Mouse (Mus musculus): ENCODE measurements at regions not wholly inside any gene's neighbourhood (a gene's known extent, or its start where the extent isn't known, plus 50 kb on each side); places are given as distances from the start of the nearest gene placed in this dataset.
A peak's percentile ranks its signal among the peaks of the same experiment; 100 is the strongest.

GRCm38 (mm10) chr4:114665684-114666083 is 155.8 kb upstream of the Gm12830 start:
- DNase-seq (ENCODE audit: low spot score in 2 of 2): peak; percentile 72 to 81
- intact Hi-C loops (cut with DNase I): loop anchor here (5.0 kb wide), 2 partner anchors 247 to 282 kb away; no protein-coding TSS in a partner anchor

DNA sequence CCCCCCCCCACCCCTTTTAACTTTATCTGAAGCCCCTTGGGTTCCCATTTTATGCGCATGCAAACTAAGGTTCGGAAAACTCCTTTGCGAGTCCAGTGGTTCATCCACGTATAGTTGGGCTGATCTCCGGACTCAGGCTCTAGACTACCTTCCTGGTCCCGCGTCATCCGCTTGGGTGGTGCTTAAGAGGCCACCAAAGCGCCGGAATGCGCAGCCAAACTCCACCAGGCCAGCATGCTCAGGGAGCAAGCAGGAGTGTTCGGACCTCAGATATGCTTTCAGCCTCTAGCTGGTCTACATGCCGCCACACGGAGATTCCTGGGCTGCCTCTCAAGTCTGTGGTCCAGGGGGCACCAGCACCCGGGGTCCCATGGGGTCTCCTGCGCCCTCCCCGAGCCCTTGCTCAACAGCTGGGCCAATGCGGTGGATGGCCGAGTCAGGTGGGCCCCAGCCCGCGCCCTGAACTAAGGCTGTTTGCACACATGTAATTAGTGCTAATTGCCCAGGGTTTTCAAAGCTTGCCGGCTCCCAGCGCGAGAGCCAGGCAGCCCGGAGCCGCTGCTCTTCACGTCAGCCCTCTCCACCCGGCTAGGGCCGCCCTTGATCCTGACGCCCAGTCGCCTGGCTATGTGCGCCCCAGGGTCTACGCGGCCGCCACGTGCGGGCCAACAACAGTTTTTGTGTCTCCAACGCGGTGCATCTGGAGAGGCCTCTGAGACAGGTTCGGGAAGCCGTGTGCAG is 155.1 kb upstream of the Gm12830 start:
- no peak for DNase-seq (ENCODE audit: low spot score in 2 of 2)
- intact Hi-C loops (cut with DNase I): loop anchor here (5.0 kb wide), 2 partner anchors 246 to 281 kb away; no protein-coding TSS in a partner anchor

DNA sequence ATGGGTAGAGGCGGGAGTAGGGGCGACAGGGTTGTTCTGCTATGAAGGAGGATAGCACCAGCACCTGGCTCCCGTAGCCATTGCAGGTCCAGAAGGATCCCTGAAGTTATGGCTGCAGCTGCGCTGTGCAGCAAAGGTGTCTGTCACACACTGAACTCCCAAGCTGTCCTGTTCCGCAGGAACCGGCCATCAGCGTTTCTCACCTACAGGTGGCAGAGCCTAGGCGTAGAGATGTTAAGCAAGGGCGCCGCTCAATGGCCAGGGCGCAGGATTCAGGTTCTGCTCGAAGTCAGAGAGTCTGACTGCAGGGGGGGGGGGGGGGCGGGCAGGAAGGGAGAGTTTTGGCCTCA is 154.6 kb upstream of the Gm12830 start:
- DNase-seq (ENCODE audit: low spot score in 2 of 2): no peak
- intact Hi-C loops (cut with DNase I): loop anchor here (5.0 kb wide), 2 partner anchors 245 to 280 kb away; no protein-coding TSS in a partner anchor

DNA sequence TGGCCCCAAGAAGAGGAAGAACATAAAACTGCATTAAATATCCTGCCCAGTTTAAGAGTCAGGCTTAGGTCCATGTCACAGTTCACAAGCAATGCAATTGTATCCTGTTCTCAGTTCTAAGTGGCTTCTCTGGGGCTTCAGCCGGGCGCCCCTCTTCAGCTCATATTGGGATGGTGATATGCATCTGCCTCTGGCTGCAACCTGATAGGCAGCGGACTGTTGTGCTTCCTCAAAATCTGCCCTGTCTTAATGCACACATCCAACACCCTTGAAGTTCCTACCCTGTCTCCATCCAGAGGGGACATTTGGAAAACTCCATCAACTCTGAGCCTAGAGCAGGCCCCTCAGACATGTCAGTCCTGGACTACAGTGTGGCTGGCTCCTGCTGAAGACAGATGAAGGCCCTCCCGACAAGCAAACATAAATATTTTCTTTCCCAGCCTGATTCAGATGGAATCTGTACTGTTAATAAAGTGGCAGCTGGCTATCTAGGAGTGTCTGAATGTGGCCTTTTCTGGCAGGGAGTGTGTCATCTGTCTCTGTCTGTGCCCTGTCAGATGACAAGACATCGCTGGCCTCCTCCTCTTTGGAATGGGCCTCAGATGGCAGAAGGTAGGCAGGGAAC is 149.3 kb upstream of the Gm12830 start:
- intact Hi-C loops (cut with DNase I): no loop called here
- no peak for DNase-seq (ENCODE audit: low spot score in 2 of 2)

DNA sequence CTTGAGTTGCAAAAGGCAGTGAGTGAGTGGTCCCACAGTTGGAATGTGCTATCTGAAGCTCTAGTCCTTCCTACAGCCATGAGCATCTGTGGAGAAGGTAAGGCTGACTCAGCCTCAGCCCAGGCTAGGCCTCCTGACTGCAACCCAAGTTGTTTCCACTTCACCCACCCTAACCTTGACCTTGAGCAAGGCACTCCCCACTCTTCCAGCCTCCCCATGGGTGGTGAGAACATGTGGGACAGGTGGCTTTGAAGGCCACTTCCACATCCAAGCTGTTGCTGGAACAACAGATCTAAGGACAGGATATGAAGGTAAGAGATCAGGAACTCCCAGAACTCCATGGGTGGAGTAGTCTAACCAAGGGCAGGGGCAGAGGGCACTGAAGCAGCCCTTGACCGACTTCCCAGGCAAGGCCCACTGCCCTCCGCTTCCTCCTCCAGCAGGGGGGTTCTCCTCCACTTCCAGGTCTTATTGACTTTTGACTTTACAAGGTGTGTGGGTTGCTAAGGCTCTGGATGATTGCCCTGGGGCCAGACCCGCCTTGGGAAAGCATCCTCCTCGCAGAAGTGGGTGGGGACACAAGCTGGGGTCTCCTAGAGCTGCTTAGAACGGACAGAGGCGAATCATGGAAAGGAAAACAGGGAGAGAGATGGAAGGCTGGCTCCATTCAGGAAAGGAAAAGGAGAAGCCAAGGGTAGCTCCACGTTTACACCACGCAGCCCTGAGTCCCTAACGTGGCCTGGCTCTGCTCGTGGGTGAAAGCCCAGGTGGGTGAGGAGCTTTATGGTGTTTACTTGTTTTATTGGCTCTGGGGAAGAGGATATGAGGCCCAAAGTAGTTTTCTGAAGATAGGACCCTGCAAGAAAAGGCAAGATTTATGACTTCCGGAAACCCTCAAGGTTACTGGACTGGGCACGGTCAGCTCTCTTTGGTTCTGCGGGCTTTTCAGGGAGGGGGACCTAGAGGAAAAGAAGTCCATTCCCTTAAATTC is 144.3 kb upstream of the Gm12830 start:
- intact Hi-C loops (cut with DNase I): no loop called here
- DNase-seq (ENCODE audit: low spot score in 2 of 2): no peak

- peak in 1 of 2 experiments; percentile 9 for DNase-seq (ENCODE audit: low spot score in 2 of 2)
- intact Hi-C loops (cut with DNase I): no loop called here
Measured at GRCm38 (mm10) chr4:114678053-114678941, 143.2 kb upstream of the Gm12830 start.

DNA sequence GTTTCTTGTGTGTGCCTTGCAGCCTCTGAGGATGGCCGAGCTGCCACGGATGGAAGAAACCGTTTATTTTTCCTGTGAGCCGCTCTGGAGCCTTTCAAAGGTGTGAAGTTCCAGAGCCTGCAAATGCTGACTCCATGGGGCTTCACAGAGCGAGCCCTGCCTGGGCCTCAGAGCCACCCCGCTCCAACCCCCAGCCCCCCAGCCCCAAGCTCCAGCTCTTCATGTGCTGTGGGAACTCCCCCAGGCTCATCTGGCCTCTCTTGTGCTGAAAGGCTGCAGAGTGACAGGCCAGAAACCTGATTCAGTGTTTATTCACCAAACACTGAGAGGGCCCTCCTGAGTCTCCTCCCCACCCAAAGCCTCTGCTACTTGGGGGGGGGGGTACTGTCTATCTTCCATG is 141.2 kb upstream of the Gm12830 start:
- intact Hi-C loops (cut with DNase I): no loop called here
- no peak for DNase-seq (ENCODE audit: low spot score in 2 of 2)

DNA sequence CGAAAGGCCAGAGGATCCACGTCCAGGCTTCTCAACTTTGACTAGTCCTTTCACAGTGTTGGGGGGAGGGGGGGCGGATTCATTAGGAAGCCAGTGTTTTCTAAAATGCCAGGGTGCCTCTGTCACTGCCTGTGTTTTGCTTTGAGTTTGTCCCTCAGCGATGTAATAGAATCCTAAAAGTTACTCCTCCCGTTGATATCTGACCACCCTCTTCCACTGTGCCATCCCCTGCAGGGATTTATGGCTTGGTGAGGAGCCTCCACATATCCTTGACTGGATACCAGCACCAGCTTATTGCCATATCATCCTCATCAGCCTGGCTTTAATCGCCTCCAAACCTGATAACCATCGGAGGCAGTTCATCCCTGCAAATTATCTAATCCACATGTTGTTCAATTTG is 138.6 kb upstream of the Gm12830 start:
- no peak for DNase-seq (ENCODE audit: low spot score in 2 of 2)
- intact Hi-C loops (cut with DNase I): no loop called here

GRCm38 (mm10) chr4:114683696-114684095 is 137.8 kb upstream of the Gm12830 start:
- DNase-seq (ENCODE audit: low spot score in 2 of 2): no peak
- intact Hi-C loops (cut with DNase I): no loop called here

DNA sequence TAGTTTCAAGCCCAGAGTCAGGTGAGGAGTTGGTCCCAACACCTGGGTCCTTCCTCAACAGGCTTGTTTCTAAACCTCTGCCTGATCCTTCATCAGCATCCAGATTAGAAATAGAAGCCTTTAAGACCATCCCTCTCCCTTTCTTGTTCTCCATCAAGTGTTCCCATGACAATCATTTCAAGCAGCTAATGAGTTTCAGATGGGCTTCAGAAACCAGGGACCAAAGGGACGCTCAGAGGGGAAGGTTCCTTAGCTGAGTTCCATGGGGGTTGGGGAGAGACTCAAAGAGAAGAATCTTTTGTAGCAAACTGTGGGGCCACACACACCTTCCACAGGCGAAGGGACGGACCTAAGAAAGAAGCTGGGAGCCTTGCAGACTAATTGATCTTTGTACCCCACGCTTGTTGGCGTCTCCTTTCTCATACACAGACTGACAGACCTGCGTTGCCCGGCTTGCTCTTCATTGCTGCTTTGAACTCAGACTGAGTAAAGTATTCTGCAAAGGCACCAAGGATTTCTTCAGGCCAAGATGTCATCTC is 136.6 kb upstream of the Gm12830 start:
- intact Hi-C loops (cut with DNase I): no loop called here
- DNase-seq (ENCODE audit: low spot score in 2 of 2): no peak

DNA sequence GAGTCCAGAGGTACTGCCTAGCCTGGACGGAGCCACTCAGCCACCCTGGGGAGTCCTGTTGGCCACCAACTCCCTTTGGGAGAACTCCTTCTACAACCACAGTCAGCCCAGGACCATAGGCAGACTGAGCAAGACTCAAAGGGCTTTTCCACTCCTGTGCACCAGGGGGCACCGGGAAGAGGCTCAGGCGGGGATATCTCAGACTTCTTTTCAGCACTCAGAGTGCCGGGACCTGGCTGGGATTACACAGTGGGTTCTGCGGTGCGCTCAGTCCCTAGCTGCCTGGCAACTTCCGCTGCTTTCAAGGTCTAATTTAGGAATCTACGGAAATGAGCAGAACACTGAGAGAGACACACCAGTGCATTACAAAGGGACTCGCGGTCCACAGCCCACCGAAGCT is 136.1 kb upstream of the Gm12830 start:
- DNase-seq (ENCODE audit: low spot score in 2 of 2): no peak
- intact Hi-C loops (cut with DNase I): no loop called here

DNA sequence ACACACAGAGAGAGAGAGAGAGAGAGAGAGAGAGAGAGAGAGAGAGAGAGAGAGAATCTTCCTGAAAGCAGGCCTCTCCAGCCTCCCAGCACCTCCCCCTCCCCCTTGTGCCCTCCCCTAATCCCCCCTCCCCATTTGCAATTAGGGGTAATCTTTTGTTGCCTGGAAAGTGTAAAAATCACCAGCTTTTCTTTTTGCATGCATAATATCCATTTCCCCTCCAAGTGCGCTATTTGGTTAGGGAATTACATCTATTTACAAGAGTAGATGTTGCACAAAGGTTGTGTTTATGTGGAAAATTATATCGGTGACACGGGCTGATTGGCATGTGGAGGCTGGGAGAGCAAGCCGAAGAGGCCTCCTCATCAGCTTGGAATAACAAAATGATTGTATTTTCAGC is 135.4 kb upstream of the Gm12830 start:
- DNase-seq (ENCODE audit: low spot score in 2 of 2): no peak
- intact Hi-C loops (cut with DNase I): no loop called here

DNA sequence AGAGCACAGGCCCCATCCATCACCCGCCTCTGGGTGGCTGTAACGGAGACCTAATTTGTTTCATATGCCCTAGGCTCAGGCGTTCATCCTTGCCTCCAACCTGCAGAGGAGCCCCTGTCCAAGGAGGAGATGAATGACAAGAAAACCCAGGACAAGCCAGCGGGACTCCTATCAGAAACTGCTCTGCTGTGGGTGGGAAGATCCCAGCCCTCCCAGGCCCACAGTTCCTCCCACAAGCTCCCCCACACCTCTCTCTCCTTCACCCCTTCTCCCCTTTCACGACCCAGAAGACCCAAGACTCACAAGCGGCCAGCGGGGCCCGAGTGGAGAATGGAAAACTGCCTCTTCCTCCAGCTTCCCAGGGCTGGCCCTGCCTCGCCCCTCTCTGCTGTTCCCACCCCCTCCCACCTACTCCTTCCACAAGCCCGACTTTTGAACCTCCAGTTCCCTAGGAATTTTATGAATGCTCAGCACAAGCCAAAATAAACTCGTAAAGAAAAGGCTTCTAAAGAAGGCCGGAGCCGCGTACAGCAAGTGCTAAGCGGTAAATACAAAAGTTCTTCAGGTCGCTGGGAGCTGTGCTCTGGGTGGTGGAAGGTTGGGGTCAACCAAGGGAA is 133.1 kb upstream of the Gm12830 start:
- no peak for DNase-seq (ENCODE audit: low spot score in 2 of 2)
- intact Hi-C loops (cut with DNase I): no loop called here

DNA sequence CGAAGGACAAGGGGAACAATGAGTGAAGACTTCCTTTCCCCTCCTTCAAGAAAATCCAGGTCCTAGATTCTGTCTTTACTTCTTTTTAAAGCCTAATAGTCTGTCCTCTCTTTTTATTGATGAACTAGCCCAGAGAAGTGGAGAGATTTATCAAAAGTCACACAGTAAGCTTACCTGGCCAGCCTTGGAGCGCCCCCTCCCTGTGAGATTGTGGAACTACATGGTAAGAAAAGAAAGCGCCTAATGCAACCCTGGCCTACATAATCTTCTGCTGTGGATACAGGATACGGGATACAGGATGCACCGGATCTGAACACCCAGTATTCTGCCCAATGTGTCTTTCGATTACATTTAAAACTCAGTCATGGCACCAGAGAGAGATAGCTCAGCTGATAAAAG is 132.6 kb upstream of the Gm12830 start:
- no peak for DNase-seq (ENCODE audit: low spot score in 2 of 2)
- intact Hi-C loops (cut with DNase I): no loop called here

DNA sequence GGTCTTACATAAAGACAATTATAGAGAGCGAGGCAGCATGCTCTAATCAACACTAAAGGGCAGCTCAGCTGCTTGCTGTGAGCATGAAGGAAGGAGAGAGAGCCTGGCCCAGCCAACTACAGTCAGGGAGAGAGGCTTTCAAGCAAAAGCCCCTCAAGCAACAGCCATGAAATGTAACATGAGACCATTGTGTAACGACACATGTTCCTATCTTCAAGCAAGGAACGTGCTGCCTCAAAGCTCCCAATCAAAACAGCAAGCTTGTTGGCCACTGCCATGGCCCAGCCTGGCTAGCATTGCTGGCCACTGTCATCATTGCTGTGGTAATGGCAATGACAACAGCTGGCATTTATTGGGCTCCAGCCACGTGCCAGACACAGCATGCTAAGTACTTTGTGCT is 115.9 kb upstream of the Gm12830 start:
- DNase-seq (ENCODE audit: low spot score in 2 of 2): no peak
- intact Hi-C loops (cut with DNase I): no loop called here

- no peak for DNase-seq (ENCODE audit: low spot score in 2 of 2)
- intact Hi-C loops (cut with DNase I): no loop called here
Measured at GRCm38 (mm10) chr4:114710182-114710909, 111.2 kb upstream of the Gm12830 start.

DNA sequence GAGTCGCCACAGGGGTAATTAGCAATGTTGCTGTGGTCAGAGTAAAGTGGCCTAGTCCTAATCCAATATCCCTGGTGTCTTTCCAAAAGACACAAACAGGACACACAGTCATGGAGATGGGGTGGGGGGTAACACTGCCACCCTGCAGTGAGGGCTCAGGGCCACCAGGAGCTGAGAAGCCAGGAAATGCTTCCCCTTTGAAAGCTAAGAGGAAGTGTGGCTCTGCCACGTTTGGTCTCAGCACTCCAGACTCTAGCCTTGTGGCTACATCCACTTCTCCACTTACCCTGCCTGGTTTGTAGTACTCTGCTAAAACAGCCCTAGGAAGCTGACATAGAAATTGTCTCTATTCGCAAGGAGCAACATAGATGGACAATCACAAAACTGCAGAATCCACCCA is 110.4 kb upstream of the Gm12830 start:
- intact Hi-C loops (cut with DNase I): no loop called here
- DNase-seq (ENCODE audit: low spot score in 2 of 2): no peak

All from left cerebral cortex, postnatal 36 days (tissue).